Mouse (Mus musculus) kidney, adult 2 months (tissue): Measurements from ENCODE around the gene Ngly1.

Source experiments
- CTCF ChIP-seq: fragments of 200-500 bp; conservative IDR thresholded peaks from 2 replicates; pipeline ENCODE4 v1.5.1; 2011; ENCODE audit warnings: low read depth, mild to moderate bottlenecking, control low read depth, low read length, moderate library complexity, mixed read lengths; ENCODE audit not compliant: insufficient read depth, insufficient read length
- POLR2A ChIP-seq: fragments of 200-500 bp; IDR thresholded peaks from one replicate; pipeline ENCODE4 v1.6.1; 2011; ENCODE audit warnings: low read depth, low read length, control low read depth

- no peak for TF ChIP-seq CTCF
- TF ChIP-seq POLR2A, result no peak
Observed at GRCm38 (mm10) chr14:16324394-16324793, 75.3 kb downstream of the Ngly1 start.
